Mouse (Mus musculus): ENCODE data around the gene Thap12. TPM values are rescaled to one million over a fixed set of nuclear protein-coding genes. Genes with fewer than 3 reads are reported as not detected.

Thap12 gene
- polyA plus RNA-seq (2016; fragmentation: Nextera tagmentation; extraction: Ambion mirVana): 60.6 and 63.9 TPM in 2 replicates

DNA sequence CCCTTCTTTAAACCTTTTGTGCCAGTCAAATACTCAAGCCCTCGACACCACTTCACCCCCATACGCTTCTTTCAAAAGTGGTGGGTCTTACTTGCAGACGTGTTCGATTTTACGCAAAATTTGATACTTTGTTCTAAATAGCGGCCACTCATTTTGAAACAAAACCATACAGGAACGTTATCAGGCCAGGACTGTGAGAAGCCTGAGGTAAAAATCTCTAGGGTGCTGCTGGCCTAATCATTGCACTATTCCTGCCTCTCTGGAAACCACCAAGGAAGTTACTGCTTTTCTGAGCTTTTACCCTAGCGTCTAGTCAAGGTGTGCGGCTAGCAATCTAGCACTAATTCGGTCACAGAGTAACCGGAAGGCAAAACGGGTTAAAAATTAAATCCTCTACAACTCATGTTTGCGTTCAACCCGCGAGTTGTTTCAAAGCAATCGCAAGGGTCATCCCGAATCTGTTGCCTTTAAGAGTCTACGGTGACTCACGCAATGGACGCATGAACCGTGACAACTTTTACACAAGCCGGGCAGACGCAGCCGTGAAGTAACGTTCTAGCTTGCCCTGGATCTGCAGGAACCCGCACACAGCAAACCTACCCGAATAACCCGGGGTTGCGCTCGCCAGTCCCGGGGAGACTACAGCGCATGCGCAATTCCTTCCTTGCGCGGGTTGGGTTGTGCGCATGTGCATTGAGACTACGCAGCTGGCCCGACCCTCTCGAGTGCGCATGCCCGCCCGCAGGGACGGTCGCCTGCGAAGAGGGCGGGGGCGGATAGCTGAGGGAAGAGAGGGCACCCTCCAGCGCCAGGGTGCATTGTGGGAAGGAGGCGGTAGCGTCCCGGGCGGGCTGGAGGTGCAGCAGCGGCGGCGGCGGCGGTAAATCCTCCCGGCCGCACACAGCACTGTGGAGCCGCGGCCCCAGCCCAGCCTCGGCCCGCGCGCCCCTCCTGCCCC, at the start of gene Thap12:
TSS of gene Thap12 (plus strand) at position 821 of the 958 bp plus-strand sequence.
- 3% methylated on average over 65 of the region's 65 CpGs for WGBS
- peak; percentile 99 for DNase-seq (ENCODE audit: low spot score)
- peaks cover 31% of the 10 kb centered on the region for H3K4me1 ChIP-seq
- no peaks in the 10 kb centered on the region for H3K36me3 ChIP-seq
- peak within 1 kb of the TSS; percentile 87 for H3K4me3 ChIP-seq
- no peaks in the 10 kb centered on the region for H3K9me3 ChIP-seq (replicated peaks)
- H3K27ac ChIP-seq (replicated peaks): peak within 1 kb of the TSS; percentile 93
- no peaks in the 10 kb centered on the region for H3K27me3 ChIP-seq (ENCODE audit: low read depth, poor library complexity, severe bottlenecking)

GRCm38 (mm10) chr7:98655681-98656530, 47.0 kb upstream of the Thap12 start:
- WGBS: under 1% methylated on average over 60 of the region's 74 CpGs
- Histone ChIP-seq H3K36me3 (peaks cover 54% of the 10 kb centered on the region), H3K27me3 (ENCODE audit: low read depth, poor library complexity, severe bottlenecking) (no peaks in the 10 kb centered on the region), H3K4me3 (peak overlapping the region; percentile 99), H3K9me3 (replicated peaks) (no peaks in the 10 kb centered on the region), H3K27ac (replicated peaks) (peak overlapping the region; percentile 97), H3K4me1 (peaks cover 27% of the 10 kb centered on the region)
- peak; percentile 86 for DNase-seq (ENCODE audit: low spot score)

DNA sequence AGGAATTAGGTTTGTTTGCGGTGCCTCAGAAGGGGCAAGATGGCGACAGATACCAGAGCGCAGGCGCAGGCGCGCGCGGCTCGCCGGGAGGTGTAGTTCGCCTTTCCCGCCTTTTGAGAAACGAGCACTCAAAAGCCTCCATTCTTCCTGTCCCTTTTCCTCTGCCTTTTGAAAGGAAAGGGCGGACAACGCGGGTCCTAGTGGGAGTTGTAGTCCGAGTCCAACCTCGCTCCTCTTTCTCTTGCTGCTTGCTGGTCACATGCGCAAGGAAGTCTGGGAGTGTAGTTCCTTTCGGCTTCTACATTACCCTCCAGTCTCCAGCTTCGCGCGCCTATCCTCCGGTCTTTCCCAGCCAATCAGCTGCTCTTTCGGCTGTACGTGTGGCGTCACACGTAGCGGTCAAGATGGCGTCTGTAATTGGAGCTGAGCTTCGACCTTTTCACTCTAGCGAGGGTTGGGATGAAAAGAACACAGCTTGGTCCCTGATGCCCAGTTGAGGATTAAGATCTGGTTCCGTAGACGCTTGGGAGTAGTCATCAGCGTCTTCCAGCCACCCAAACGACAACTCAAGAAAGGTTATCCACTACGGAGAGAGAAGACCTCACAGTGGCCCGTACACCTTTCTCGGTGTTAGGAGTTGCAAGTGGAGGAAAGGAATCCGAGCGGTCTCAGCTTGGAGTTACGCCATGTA, 46.2 kb upstream of the Thap12 start, which contains the start of gene Emsy:
TSS of gene Emsy (minus strand) at position 253 of the 691 bp plus-strand sequence.
- peak within 1 kb of the TSS; percentile 99 for H3K4me3 ChIP-seq
- WGBS: under 1% methylated on average over 42 of the region's 42 CpGs
- no peaks in the 10 kb centered on the region for H3K27me3 ChIP-seq (ENCODE audit: low read depth, poor library complexity, severe bottlenecking)
- H3K27ac ChIP-seq (replicated peaks): peak within 1 kb of the TSS; percentile 97
- peaks cover 27% of the 10 kb centered on the region for H3K4me1 ChIP-seq
- DNase-seq (ENCODE audit: low spot score): peak; percentile 95
- H3K36me3 ChIP-seq: peaks cover 46% of the 10 kb centered on the region
- no peaks in the 10 kb centered on the region for H3K9me3 ChIP-seq (replicated peaks)

DNA sequence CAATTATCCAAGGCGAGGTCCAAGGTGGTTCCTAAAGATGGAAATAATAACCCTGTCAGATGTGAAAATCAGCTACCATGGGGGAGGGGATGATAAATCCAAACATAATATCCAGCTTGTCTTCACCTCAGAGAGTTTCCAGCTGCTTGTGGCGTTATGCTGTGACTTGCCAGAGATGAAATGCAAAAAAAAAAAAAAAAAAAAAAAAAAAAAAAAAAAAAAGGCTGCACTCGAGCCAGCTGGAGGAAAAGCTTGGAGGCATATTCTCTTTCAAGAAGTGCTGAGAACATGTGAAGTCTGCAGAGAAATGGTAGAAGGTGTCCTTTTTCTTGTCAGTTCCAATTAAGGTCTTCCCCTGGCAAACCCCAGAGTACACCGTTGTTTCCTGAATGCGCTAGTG, 37.7 kb upstream of the Thap12 start:
- no peak for DNase-seq (ENCODE audit: low spot score)
- WGBS: 71% methylated on average over 5 of the region's 5 CpGs

GRCm38 (mm10) chr7:98665726-98666125, 37.2 kb upstream of the Thap12 start:
- no peak for DNase-seq (ENCODE audit: low spot score)
- Histone ChIP-seq H3K36me3 (0 out of 2 replicates have a peak, but pooled peaks cover 2% of the 10 kb centered on the region), H3K4me3 (no peak overlapping the region), H3K27me3 (ENCODE audit: low read depth, poor library complexity, severe bottlenecking) (no peaks in the 10 kb centered on the region), H3K9me3 (replicated peaks) (no peaks in the 10 kb centered on the region), H3K4me1 (no peaks in the 10 kb centered on the region), H3K27ac (replicated peaks) (no peak overlapping the region)
- 89% methylated on average over 6 of the region's 6 CpGs for WGBS

More for the DNA sequence above, 37.7 kb upstream of the Thap12 start:
- Histone ChIP-seq H3K4me3 (no peak overlapping the region), H3K4me1 (no peaks in the 10 kb centered on the region), H3K9me3 (replicated peaks) (no peaks in the 10 kb centered on the region), H3K27ac (replicated peaks) (no peak overlapping the region), H3K36me3 (0 out of 2 replicates have a peak, but pooled peaks cover 6% of the 10 kb centered on the region), H3K27me3 (ENCODE audit: low read depth, poor library complexity, severe bottlenecking) (no peaks in the 10 kb centered on the region)

- H3K36me3 ChIP-seq: no peaks in the 10 kb centered on the region
- H3K4me1 ChIP-seq: peaks cover 10% of the 10 kb centered on the region
- H3K27me3 ChIP-seq (ENCODE audit: low read depth, poor library complexity, severe bottlenecking): no peaks in the 10 kb centered on the region
- H3K9me3 ChIP-seq (replicated peaks): no peaks in the 10 kb centered on the region
- WGBS: 68% methylated on average over 6 of the region's 6 CpGs
- H3K4me3 ChIP-seq: no peak overlapping the region
- H3K27ac ChIP-seq (replicated peaks): no peak overlapping the region
- DNase-seq (ENCODE audit: low spot score): no peak
These were observed 34.8 kb upstream of the Thap12 start for GRCm38 (mm10) chr7:98667956-98668746.

DNA sequence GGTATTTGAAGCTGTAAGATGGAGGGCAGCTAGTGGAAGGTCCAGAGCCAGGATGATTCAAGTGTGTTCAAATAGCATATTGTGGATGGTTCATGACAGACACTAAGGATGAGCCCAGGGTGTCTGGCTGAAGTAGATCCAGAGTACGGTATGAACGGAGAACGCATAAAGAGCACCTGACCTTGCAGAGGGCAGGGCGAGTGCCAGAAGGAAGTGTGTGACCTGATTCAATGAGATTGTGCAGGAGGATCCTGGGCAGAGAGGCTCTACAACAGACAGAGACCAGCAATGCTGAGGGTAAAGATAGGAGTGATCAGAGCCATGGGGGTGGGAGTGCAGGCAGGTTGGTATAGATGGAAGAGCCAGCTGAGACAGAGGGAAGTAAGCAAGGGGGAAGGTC, 32.1 kb upstream of the Thap12 start:
- no peak overlapping the region for H3K27ac ChIP-seq (replicated peaks)
- H3K36me3 ChIP-seq: no peaks in the 10 kb centered on the region
- H3K9me3 ChIP-seq (replicated peaks): no peaks in the 10 kb centered on the region
- no peaks in the 10 kb centered on the region for H3K27me3 ChIP-seq (ENCODE audit: low read depth, poor library complexity, severe bottlenecking)
- 94% methylated on average over 4 of the region's 4 CpGs for WGBS
- peaks cover 10% of the 10 kb centered on the region for H3K4me1 ChIP-seq
- H3K4me3 ChIP-seq: no peak overlapping the region
- no peak for DNase-seq (ENCODE audit: low spot score)

DNA sequence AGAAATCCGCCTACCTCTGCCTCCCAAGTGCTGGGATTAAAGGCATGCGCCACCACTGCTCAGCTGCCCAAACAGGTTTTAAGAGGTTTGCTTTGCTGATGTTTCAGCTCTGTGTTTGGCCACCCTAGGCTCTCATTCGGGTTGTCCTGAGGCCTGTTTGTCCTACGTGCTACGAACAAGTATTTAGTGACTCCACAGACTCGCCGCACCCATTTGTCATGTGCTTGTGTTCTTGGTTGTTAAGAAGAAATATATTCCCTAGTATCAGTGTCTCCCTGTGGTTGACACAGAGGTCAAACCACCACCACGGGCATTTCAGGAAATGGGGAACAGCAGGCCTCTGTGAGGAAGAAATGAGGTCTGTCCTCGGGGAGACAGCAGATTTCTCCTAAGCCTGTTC, 31.5 kb upstream of the Thap12 start:
- WGBS: 73% methylated on average over 9 of the region's 9 CpGs
- no peak for DNase-seq (ENCODE audit: low spot score)
- H3K36me3 ChIP-seq: no peaks in the 10 kb centered on the region
- H3K9me3 ChIP-seq (replicated peaks): no peaks in the 10 kb centered on the region
- no peak overlapping the region for H3K4me3 ChIP-seq
- no peak overlapping the region for H3K27ac ChIP-seq (replicated peaks)
- peaks cover 10% of the 10 kb centered on the region for H3K4me1 ChIP-seq
- H3K27me3 ChIP-seq (ENCODE audit: low read depth, poor library complexity, severe bottlenecking): no peaks in the 10 kb centered on the region

- WGBS: 69% methylated on average over 11 of the region's 11 CpGs
- Histone ChIP-seq H3K9me3 (replicated peaks) (no peaks in the 10 kb centered on the region), H3K4me1 (peaks cover 10% of the 10 kb centered on the region), H3K36me3 (no peaks in the 10 kb centered on the region), H3K27me3 (ENCODE audit: low read depth, poor library complexity, severe bottlenecking) (no peaks in the 10 kb centered on the region), H3K4me3 (no peak overlapping the region), H3K27ac (replicated peaks) (no peak overlapping the region; the same call in 1 of the 2 replicates)
- no peak for DNase-seq (ENCODE audit: low spot score)
These were observed 30.5 kb upstream of the Thap12 start for GRCm38 (mm10) chr7:98672241-98672955.

DNA sequence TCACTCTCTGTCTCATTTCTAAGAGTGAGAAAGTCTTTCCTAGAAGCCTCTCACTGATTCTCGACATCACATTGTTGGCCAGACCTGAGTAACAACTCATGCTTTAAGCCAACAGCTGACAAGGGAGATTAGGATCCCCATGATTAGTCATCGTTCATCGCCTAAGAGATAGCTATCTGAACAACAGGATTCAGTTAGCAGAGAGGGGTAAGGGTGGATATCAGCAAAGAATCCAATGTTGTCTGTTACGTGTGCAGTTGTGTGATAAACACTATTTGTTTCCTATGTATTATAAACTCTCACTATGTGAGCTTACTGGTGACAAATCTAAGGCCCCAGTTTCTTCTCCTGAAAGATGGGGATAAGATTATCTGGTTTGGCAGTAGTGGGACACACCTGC, 28.6 kb upstream of the Thap12 start:
- Histone ChIP-seq H3K4me3 (no peak overlapping the region), H3K27ac (replicated peaks) (no peak overlapping the region), H3K27me3 (ENCODE audit: low read depth, poor library complexity, severe bottlenecking) (no peaks in the 10 kb centered on the region), H3K36me3 (no peaks in the 10 kb centered on the region), H3K9me3 (replicated peaks) (no peaks in the 10 kb centered on the region), H3K4me1 (peaks cover 10% of the 10 kb centered on the region)
- DNase-seq (ENCODE audit: low spot score): no peak
- WGBS: 83% methylated on average over 4 of the region's 4 CpGs

- 0 out of 2 replicates have a peak, but pooled peaks cover 4% of the 10 kb centered on the region for H3K4me1 ChIP-seq
- H3K27ac ChIP-seq (replicated peaks): no peak overlapping the region
- no peak overlapping the region for H3K4me3 ChIP-seq
- WGBS: 95% methylated on average over 2 of the region's 2 CpGs
- no peaks in the 10 kb centered on the region for H3K36me3 ChIP-seq
- H3K27me3 ChIP-seq (ENCODE audit: low read depth, poor library complexity, severe bottlenecking): no peaks in the 10 kb centered on the region
- no peak for DNase-seq (ENCODE audit: low spot score)
- H3K9me3 ChIP-seq (replicated peaks): no peaks in the 10 kb centered on the region
These were observed 25.4 kb upstream of the Thap12 start for GRCm38 (mm10) chr7:98677511-98677910.

Measured in midbrain, embryonic 10.5 days (tissue).